Mouse (Mus musculus): Measurements from ENCODE around the gene Vmn2r5.
"Not testable (repeated sequence)": the region's sequence is repeated elsewhere in the genome, so short reads cannot be mapped to it uniquely, and the experiment has no call there.

Gene Vmn2r5

DNA sequence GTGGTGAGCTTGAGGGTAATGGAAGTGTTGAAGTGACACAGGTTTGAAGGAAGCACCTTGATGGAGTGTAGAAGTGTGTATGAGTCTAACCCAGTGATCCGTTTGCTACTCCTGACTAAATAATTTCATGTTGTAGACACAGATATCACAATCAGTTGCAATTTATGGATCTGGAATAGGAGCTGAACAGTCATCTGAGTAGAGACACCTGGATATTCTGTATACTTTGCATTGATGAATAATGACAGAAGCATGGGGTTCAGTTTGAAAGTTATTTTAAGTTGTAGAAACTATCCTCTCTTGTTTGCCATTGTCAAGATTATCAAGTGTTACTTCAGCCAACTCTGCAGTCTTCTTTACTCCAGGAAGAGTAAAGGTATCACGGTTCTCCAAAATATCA, at the start of gene Vmn2r5:
TSS of gene Vmn2r5 (minus strand) at position 101 of the 400 bp plus-strand sequence.
- CTCF ChIA-PET: not testable (repeated sequence)

DNA sequence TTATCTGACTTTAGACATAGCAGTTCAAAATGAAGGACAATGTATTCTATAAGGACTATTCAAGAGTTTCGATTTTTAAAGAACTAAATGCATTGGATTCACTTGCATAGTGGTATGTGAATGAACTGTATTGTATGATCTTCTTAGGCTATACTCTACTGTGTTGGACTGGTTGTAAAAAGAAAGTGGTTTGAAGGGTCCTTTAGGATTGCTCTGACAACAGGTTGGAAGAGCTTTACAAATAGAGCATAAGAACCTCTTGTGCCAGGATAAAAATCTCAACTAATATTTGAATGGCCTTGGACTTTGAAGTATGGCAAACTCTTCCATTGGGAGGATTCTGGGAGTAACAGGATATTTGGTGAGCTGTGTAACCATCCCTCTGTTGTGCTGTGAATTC, 13.9 kb upstream of the Vmn2r5 start:
- CTCF ChIA-PET: not testable (repeated sequence)

Measured in spleen, embryonic (tissue).